Mouse (Mus musculus): ENCODE results near the gene Grm4. TPM values are rescaled to one million over a fixed set of nuclear protein-coding genes. Genes with fewer than 3 reads are reported as not detected.

Grm4 gene
- polyA plus RNA-seq, 1 experiment = not detected

- TF ChIP-seq FLI1 (IDR thresholded peaks at IDR 0.05; ENCODE audit: low read length) = no peak
- TF ChIP-seq GATA1 (IDR thresholded peaks at IDR 0.05; ENCODE audit: borderline replicate concordance, low read length) = no peak
- peaks cover 93% of the 10 kb centered on the region for H3K4me1 ChIP-seq
Observed at GRCm38 (mm10) chr17:27551393-27551940, 30.3 kb upstream of the Grm4 start.

GRCm38 (mm10) chr17:27549234-27549633, 28.0 kb upstream of the Grm4 start:
- H3K36me3 ChIP-seq (replicated peaks; ENCODE audit: low read length) = no peaks in the 10 kb centered on the region
- no peak for TF ChIP-seq GATA1 (IDR thresholded peaks at IDR 0.05; ENCODE audit: borderline replicate concordance, low read length)
- no peak for TF ChIP-seq FLI1 (IDR thresholded peaks at IDR 0.05; ENCODE audit: low read length)
- H3K4me3 ChIP-seq (replicated peaks) = peak overlapping the region; percentile 35
- peaks cover 85% of the 10 kb centered on the region for H3K4me1 ChIP-seq
- no peaks in the 10 kb centered on the region for H3K9me3 ChIP-seq
- H3K27me3 ChIP-seq (replicated peaks) = peaks cover 2% of the 10 kb centered on the region

More at GRCm38 (mm10) chr17:27551393-27551940, 30.3 kb upstream of the Grm4 start:
- no peaks in the 10 kb centered on the region for H3K9me3 ChIP-seq
- peak overlapping the region; percentile 42 for H3K4me3 ChIP-seq (replicated peaks)
- no peaks in the 10 kb centered on the region for H3K27me3 ChIP-seq (replicated peaks)
- no peaks in the 10 kb centered on the region for H3K36me3 ChIP-seq (replicated peaks; ENCODE audit: low read length)

- H3K4me1 ChIP-seq = peaks cover 77% of the 10 kb centered on the region
- H3K27me3 ChIP-seq (replicated peaks) = peaks cover 4% of the 10 kb centered on the region
- H3K9me3 ChIP-seq = no peaks in the 10 kb centered on the region
- H3K36me3 ChIP-seq (replicated peaks; ENCODE audit: low read length) = no peaks in the 10 kb centered on the region
- TF ChIP-seq FLI1 (IDR thresholded peaks at IDR 0.05; ENCODE audit: low read length) = no peak
- TF ChIP-seq GATA1 (IDR thresholded peaks at IDR 0.05; ENCODE audit: borderline replicate concordance, low read length) = no peak
- H3K4me3 ChIP-seq (replicated peaks) = peak overlapping the region; percentile 64
Observed at GRCm38 (mm10) chr17:27547253-27547868, 26.2 kb upstream of the Grm4 start.

GRCm38 (mm10) chr17:27546574-27547085, 25.4 kb upstream of the Grm4 start:
- Histone ChIP-seq H3K4me1 (peaks cover 77% of the 10 kb centered on the region), H3K9me3 (no peaks in the 10 kb centered on the region), H3K4me3 (replicated peaks) (peak overlapping the region; percentile 64), H3K27me3 (replicated peaks) (peaks cover 4% of the 10 kb centered on the region), H3K36me3 (replicated peaks; ENCODE audit: low read length) (no peaks in the 10 kb centered on the region)
- TF ChIP-seq GATA1 (IDR thresholded peaks at IDR 0.05; ENCODE audit: borderline replicate concordance, low read length) = no peak
- no peak for TF ChIP-seq FLI1 (IDR thresholded peaks at IDR 0.05; ENCODE audit: low read length)

- Histone ChIP-seq H3K36me3 (replicated peaks; ENCODE audit: low read length) (no peaks in the 10 kb centered on the region), H3K27me3 (replicated peaks) (peaks cover 5% of the 10 kb centered on the region), H3K4me3 (replicated peaks) (peak overlapping the region; percentile 29), H3K4me1 (peaks cover 77% of the 10 kb centered on the region), H3K9me3 (no peaks in the 10 kb centered on the region)
- TF ChIP-seq GATA1 (IDR thresholded peaks at IDR 0.05; ENCODE audit: borderline replicate concordance, low read length) (no peak), FLI1 (IDR thresholded peaks at IDR 0.05; ENCODE audit: low read length) (no peak)
Observed at GRCm38 (mm10) chr17:27545991-27546390, 24.8 kb upstream of the Grm4 start.

- H3K4me3 ChIP-seq (replicated peaks) = no peak overlapping the region
- H3K27me3 ChIP-seq (replicated peaks) = peaks cover 5% of the 10 kb centered on the region
- no peaks in the 10 kb centered on the region for H3K36me3 ChIP-seq (replicated peaks; ENCODE audit: low read length)
- no peaks in the 10 kb centered on the region for H3K9me3 ChIP-seq
- TF ChIP-seq FLI1 (IDR thresholded peaks at IDR 0.05; ENCODE audit: low read length) (no peak), GATA1 (IDR thresholded peaks at IDR 0.05; ENCODE audit: borderline replicate concordance, low read length) (no peak)
- peaks cover 65% of the 10 kb centered on the region for H3K4me1 ChIP-seq
Observed at GRCm38 (mm10) chr17:27544551-27544950, 23.3 kb upstream of the Grm4 start.

GRCm38 (mm10) chr17:27541984-27542383, 20.8 kb upstream of the Grm4 start:
- no peak for TF ChIP-seq GATA1 (IDR thresholded peaks at IDR 0.05; ENCODE audit: borderline replicate concordance, low read length)
- no peak for TF ChIP-seq FLI1 (IDR thresholded peaks at IDR 0.05; ENCODE audit: low read length)
- H3K4me1 ChIP-seq = peaks cover 41% of the 10 kb centered on the region
- H3K9me3 ChIP-seq = no peaks in the 10 kb centered on the region
- no peaks in the 10 kb centered on the region for H3K36me3 ChIP-seq (replicated peaks; ENCODE audit: low read length)
- H3K27me3 ChIP-seq (replicated peaks) = peaks cover 10% of the 10 kb centered on the region
- H3K4me3 ChIP-seq (replicated peaks) = no peak overlapping the region

- Histone ChIP-seq H3K4me1 (peaks cover 41% of the 10 kb centered on the region), H3K9me3 (no peaks in the 10 kb centered on the region), H3K4me3 (replicated peaks) (no peak overlapping the region), H3K27me3 (replicated peaks) (peaks cover 17% of the 10 kb centered on the region), H3K36me3 (replicated peaks; ENCODE audit: low read length) (no peaks in the 10 kb centered on the region)
- TF ChIP-seq GATA1 (IDR thresholded peaks at IDR 0.05; ENCODE audit: borderline replicate concordance, low read length) = no peak
- TF ChIP-seq FLI1 (IDR thresholded peaks at IDR 0.05; ENCODE audit: low read length) = no peak
Observed at GRCm38 (mm10) chr17:27541261-27541660, 20.1 kb upstream of the Grm4 start.

- H3K9me3 ChIP-seq = peaks cover 22% of the 10 kb centered on the region
- H3K36me3 ChIP-seq (replicated peaks; ENCODE audit: low read length) = no peaks in the 10 kb centered on the region
- TF ChIP-seq GATA1 (IDR thresholded peaks at IDR 0.05; ENCODE audit: borderline replicate concordance, low read length) (no peak), FLI1 (IDR thresholded peaks at IDR 0.05; ENCODE audit: low read length) (no peak)
Observed at GRCm38 (mm10) chr17:27534718-27535117, 13.5 kb upstream of the Grm4 start.

GRCm38 (mm10) chr17:27533354-27533753, 12.2 kb upstream of the Grm4 start:
- H3K4me1 ChIP-seq = peaks cover 29% of the 10 kb centered on the region
- H3K36me3 ChIP-seq (replicated peaks; ENCODE audit: low read length) = no peaks in the 10 kb centered on the region
- TF ChIP-seq FLI1 (IDR thresholded peaks at IDR 0.05; ENCODE audit: low read length) (no peak), GATA1 (IDR thresholded peaks at IDR 0.05; ENCODE audit: borderline replicate concordance, low read length) (no peak)
- H3K9me3 ChIP-seq = peaks cover 22% of the 10 kb centered on the region
- H3K4me3 ChIP-seq (replicated peaks) = no peak overlapping the region
- peaks cover 16% of the 10 kb centered on the region for H3K27me3 ChIP-seq (replicated peaks)

More at GRCm38 (mm10) chr17:27534718-27535117, 13.5 kb upstream of the Grm4 start:
- Histone ChIP-seq H3K4me1 (peaks cover 20% of the 10 kb centered on the region), H3K4me3 (replicated peaks) (peak overlapping the region; percentile 74), H3K27me3 (replicated peaks) (peaks cover 16% of the 10 kb centered on the region)
